Mouse (Mus musculus): ENCODE results near the gene Rbx1.

GRCm38 (mm10) chr15:81480977-81481379 is 14.9 kb downstream of the Rbx1 start:
- TF ChIP-seq CTCF (conservative IDR thresholded peaks at IDR 0.05; ENCODE audit: low read length): no peak
- no peak for TF ChIP-seq NANOG (IDR thresholded peaks at IDR 0.05; ENCODE audit: borderline replicate concordance, low read length)
